Mouse (Mus musculus) urinary bladder, postnatal 0 days (tissue): ENCODE results near the gene Bmp6. TPM values are rescaled to one million over a fixed set of nuclear protein-coding genes. Genes with fewer than 3 reads are reported as not detected.

ENCODE experiments used
- polyA plus RNA-seq: library from polyadenylated mRNA; unstranded; fragments of >200 nt; fragmentation: Nextera tagmentation; extraction: Ambion mirVana; gene quantifications from 2 replicates; pipeline ENCODE4 v1.2.1, GENCODE M21; 2015

Bmp6 gene
- 3.0 and 3.4 TPM in 2 replicates for polyA plus RNA-seq

DNA sequence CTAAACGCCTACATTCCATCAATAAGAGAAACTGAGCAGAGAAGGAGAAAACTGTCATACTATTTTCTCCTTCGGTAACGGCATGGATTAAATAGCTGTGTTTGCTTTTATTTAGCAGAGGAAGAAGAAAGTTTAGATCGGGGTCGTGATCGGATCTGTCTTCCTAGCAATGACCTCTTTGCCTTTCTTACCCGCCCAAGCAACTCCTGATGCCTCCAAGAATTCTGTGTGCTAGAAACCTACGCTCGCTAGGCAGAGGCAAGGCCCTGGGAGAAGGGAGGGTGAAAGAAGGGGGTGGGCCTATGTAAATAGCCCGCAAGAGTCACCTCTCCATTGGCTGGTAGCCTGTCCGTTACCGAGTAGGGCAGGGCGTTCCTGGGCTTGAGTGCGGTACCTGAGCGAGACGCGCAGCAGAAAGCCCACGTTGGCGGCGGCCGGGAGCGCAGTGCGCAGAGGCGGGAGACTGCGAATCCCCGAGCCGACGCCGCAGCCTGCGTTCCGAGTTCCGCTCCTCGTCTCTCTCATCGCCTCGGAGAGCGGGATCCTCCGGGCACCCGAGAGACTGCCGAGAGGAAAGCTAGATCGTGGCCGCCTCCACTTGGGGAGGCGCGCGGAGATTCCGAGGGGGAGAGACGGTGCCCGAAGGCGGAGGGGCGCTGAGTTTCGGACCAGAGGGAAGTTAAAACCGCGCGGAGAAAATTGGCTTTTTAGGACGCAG lies at the start of gene Bmp6:
Bmp6 (plus strand) TSS at position 395 of the 718 bp plus-strand sequence.

DNA sequence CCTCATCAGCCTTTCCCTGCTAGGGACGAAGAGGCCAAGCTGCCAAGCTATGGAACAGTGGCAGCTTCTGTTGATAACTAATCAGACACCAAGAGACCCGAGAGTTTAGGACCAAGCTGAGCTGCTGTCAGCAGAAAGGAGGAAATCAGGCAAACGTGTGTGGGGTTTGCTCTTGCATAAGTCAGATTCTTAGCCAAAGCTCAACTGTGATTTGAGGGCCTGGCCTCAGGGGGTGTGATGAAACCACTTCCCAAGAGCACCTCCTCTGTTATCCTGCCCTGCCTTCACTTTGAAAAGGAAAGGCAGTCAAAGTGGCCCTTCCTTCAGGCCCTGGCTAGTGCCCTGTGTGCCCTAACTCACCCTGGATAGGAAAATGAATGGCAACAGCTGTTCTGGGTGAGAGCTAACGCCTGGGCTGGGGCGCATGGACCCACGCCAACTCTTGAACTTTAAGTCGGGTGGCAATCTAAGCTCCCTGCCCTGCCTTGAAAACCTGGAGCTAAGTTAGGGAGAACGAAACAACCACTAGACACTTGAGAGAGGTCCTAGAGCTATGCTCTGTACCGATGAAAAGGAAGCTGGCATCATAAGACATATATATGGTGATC lies 183.9 kb downstream of the Bmp6 start, which contains the start of gene Txndc5:
Txndc5 (minus strand) TSS at position 138 of the 608 bp plus-strand sequence.

Other genes starting within 250 kb of the Bmp6 start
- gene Dsp, start 193.8 kb upstream of the Bmp6 start, polyA plus RNA-seq = 6.2 and 7.8 TPM in 2 replicates
- 19.6 and 20.5 TPM in 2 replicates for gene Snrnp48, start 140.2 kb upstream of the Bmp6 start, polyA plus RNA-seq
- 184 and 210 TPM in 2 replicates for gene Txndc5, start 183.7 kb downstream of the Bmp6 start, polyA plus RNA-seq